Mouse (Mus musculus) stomach, embryonic 15.5 days (tissue): Measurements from ENCODE around the gene Fgf11. TPM values are rescaled to one million over a fixed set of nuclear protein-coding genes. Genes with fewer than 3 reads are reported as not detected.

Source experiments
- ATAC-seq: fragments of 200-750 bp; cut with Nextera tagmentation; 2 replicates; pipeline ENCODE4 v1.8.0; 2017; ENCODE audit warnings: low read depth, moderate number of reproducible peaks, moderate TSS enrichment; ENCODE audit not compliant: insufficient read depth, low FRiP score
- H3K27ac ChIP-seq: fragments of 300-500 bp; sonication (generic); 2 replicates; pipeline ENCODE4 v1.5.1; 2015; ENCODE audit warnings: mild to moderate bottlenecking, inconsistent platforms
- H3K27me3 ChIP-seq: fragments of 300-500 bp; sonication (generic); replicated peaks from 2 replicates; pipeline ENCODE4 v1.6.1; 2015; ENCODE audit warnings: inconsistent platforms
- H3K36me3 ChIP-seq: fragments of 300-500 bp; sonication (generic); 2 replicates; pipeline ENCODE4 v1.6.1; 2015; ENCODE audit warnings: inconsistent platforms
- H3K4me1 ChIP-seq: fragments of 300-500 bp; sonication (generic); 2 replicates; pipeline ENCODE4 v1.6.1; 2015; ENCODE audit warnings: inconsistent platforms
- H3K4me2 ChIP-seq: fragments of 300-500 bp; sonication (generic); 2 replicates; pipeline ENCODE4 v1.6.1; 2015; ENCODE audit warnings: mild to moderate bottlenecking, inconsistent platforms
- H3K4me3 ChIP-seq: fragments of 300-500 bp; sonication (generic); replicated peaks from 2 replicates; pipeline ENCODE4 v1.5.1; 2015; ENCODE audit warnings: inconsistent platforms
- H3K9ac ChIP-seq: fragments of 300-500 bp; sonication (generic); 2 replicates; pipeline ENCODE4 v1.6.1; 2015; ENCODE audit warnings: inconsistent platforms
- H3K9me3 ChIP-seq: fragments of 300-500 bp; sonication (generic); 2 replicates; pipeline ENCODE4 v1.6.1; 2016; ENCODE audit warnings: inconsistent platforms
- WGBS: fragments of 180-500 bp; shearing (Covaris S2); methylation state at CpG from one replicate; pipeline ENCODE4 v1.1.7; 2015; 5-methylcytosine and 5-hydroxymethylcytosine counted together
- polyA plus RNA-seq: library from polyadenylated mRNA; unstranded; fragments of >200 nt; fragmentation: Nextera tagmentation; extraction: Ambion mirVana; gene quantifications from 2 replicates; pipeline ENCODE4 v1.2.1, GENCODE M21; 2015

The Fgf11 gene
- polyA plus RNA-seq, 1 experiment from 2014 or later = 2.2 TPM

DNA sequence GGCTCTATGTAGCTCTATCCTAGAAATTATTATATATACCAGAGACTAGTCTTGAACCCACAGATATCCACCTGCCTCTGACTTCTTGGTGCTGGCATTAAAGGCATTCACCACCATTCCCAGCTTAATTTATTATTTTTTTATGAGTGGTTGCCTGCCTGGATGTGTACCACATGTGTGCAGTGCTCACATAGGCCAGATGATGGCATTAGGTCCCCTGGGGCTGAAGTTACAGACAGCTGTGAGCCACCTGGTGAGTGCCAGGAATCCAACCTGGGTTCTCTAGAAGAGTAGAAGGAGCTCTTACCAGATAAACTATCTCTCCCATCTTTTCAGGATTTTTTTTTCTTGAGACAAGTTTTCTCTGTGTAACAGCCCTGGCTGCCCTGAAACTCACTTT is 8.6 kb upstream of the Fgf11 start:
- Histone ChIP-seq H3K27ac (no peak overlapping the region), H3K4me1 (no peaks in the 10 kb centered on the region), H3K9ac (no peak overlapping the region), H3K9me3 (no peaks in the 10 kb centered on the region), H3K27me3 (no peaks in the 10 kb centered on the region), H3K4me2 (no peak overlapping the region), H3K4me3 (no peak overlapping the region), H3K36me3 (no peaks in the 10 kb centered on the region)
- no peak for ATAC-seq

DNA sequence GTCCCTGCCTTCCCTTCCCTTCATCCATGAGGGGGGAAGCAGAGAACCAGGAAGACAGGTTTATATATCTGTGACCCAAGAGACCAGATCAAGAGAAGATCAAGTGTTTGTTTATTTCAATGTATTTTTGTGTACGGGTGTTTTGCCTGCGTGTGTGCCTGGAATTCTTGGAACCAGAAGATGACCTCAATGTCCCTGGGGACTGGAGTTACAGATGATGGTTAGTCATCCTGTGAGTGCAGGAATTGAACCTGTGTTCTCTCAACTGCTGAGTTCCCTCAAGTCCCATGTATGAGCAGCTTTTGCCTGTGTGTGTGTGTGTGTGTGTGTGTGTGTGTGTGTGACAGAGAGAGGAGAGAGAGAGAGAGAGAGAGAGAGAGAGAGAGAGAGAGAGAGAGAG is 6.0 kb upstream of the Fgf11 start:
- Histone ChIP-seq H3K27ac (no peak overlapping the region), H3K9me3 (no peaks in the 10 kb centered on the region), H3K9ac (no peak overlapping the region), H3K27me3 (peaks cover 6% of the 10 kb centered on the region; the same call in 1 of the 2 replicates), H3K4me3 (no peak overlapping the region), H3K36me3 (no peaks in the 10 kb centered on the region), H3K4me2 (no peak overlapping the region), H3K4me1 (peaks cover 23% of the 10 kb centered on the region)
- no peak for ATAC-seq
- 77% methylated on average over 2 of the region's 2 CpGs for WGBS

DNA sequence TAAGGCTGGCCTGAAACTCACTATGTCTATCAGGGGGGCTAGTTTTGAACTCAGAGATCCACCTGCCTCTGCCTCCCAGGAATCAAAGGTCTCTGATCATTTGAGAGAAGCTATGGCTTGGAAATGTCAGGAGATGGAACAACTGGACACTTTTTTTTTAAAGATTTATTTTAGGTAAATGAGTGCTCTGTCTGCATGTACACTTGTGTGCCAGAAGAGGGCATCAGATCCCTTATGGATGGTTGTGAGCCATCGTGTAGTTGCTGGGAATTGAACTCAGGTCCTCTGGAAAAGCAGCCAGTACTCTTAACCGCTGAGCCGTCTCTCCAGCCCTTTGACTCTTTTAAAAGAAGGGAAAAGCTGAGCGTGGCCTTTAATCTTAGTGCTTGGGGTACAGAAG is 4.7 kb upstream of the Fgf11 start:
- Histone ChIP-seq H3K36me3 (no peaks in the 10 kb centered on the region), H3K27ac (no peak overlapping the region), H3K4me1 (peaks cover 35% of the 10 kb centered on the region), H3K9ac (no peak overlapping the region), H3K4me2 (no peak overlapping the region), H3K4me3 (no peak overlapping the region), H3K27me3 (peaks cover 6% of the 10 kb centered on the region; the same call in 1 of the 2 replicates), H3K9me3 (no peaks in the 10 kb centered on the region)
- ATAC-seq = no peak
- WGBS = 74% methylated on average over 4 of the region's 4 CpGs

DNA sequence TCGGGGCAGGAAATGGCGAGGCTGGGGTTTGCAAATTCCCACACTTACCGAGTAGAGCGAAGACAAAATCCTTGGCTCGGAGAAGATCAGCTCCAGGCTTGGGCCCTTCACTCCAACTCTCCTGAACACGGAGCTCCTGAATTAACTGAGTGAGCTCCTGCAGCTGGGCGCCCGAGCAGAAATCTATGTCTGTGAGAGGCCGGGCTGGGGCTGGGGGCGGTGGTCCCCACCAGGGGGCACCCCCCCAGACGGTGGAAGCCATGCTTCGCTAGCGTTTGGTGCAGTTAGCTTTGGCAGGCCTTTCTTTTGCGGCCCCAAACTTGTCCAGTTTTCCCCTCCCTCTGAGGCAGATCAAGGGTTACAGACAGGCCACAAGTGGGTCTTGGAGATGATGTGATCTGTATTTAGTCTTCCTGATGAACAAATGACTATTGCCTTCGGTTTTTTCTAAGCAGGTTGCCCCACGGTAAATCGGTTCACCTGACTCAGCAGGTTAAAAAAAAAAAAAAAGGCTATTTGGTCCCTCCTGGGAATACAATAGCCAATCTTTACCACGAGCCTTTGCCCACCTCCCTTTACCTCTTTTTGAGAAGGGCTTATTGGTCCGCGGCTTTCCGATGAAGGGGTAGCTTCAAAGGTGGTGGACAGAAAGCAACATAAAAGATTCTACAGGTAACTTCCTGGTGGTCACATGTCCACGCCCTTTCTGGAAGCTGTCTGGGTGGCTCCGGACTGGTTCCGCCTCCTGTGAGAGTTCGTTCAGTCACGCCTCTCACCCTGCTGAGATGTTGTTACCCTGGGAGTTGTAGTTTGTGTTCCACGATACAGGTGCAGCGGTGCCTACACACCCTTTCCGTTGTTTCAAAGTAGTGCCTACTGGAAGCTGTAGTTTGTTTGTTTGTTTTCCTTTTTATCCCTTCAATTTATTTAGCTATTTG is 3.6 kb upstream of the Fgf11 start, which contains the start of gene Tmem102:
Tmem102 (minus strand) TSS at position 653 of the 938 bp plus-strand sequence.
- H3K27ac ChIP-seq = no peak within 1 kb of the TSS; the same call in 1 of the 2 replicates

DNA sequence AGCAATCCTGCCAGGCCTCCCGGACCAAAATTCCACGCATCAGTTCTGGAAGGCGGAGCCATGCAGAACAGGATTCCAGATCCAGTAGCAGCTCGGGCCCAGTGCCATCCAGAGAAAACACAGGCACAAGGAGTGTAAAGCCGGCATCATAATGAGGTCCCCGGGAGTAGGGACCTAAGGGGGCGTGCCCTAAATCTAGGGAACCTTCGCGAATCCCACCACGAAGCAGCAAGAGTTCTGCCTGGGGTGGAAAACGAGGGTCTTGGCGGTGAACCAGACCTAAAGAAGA is 2.9 kb upstream of the Fgf11 start:
- Histone ChIP-seq H3K27ac (no peak overlapping the region; the same call in 1 of the 2 replicates), H3K27me3 (peaks cover 6% of the 10 kb centered on the region; the same call in 1 of the 2 replicates), H3K9me3 (no peaks in the 10 kb centered on the region), H3K9ac (no peak overlapping the region; the same call in 1 of the 2 replicates), H3K36me3 (no peaks in the 10 kb centered on the region), H3K4me2 (peak overlapping the region; percentile 98), H3K4me1 (peaks cover 52% of the 10 kb centered on the region), H3K4me3 (peak overlapping the region; percentile 56)
- ATAC-seq = no peak
- 10% methylated on average over 12 of the region's 12 CpGs for WGBS

More for the DNA sequence above, 3.6 kb upstream of the Fgf11 start, which contains the start of gene Tmem102:
- H3K4me3 ChIP-seq = peak within 1 kb of the TSS; percentile 56
- H3K9me3 ChIP-seq = no peaks in the 10 kb centered on the region
- peak within 1 kb of the TSS; percentile 98 for H3K4me2 ChIP-seq
- H3K4me1 ChIP-seq = peaks cover 46% of the 10 kb centered on the region
- peaks cover 6% of the 10 kb centered on the region; the same call in 1 of the 2 replicates for H3K27me3 ChIP-seq
- no peak within 1 kb of the TSS; the same call in 1 of the 2 replicates for H3K9ac ChIP-seq
- 11% methylated on average over 29 of the region's 29 CpGs for WGBS
- H3K36me3 ChIP-seq = no peaks in the 10 kb centered on the region
- peak; percentile 33; the same call in 1 of the 2 replicates for ATAC-seq

DNA sequence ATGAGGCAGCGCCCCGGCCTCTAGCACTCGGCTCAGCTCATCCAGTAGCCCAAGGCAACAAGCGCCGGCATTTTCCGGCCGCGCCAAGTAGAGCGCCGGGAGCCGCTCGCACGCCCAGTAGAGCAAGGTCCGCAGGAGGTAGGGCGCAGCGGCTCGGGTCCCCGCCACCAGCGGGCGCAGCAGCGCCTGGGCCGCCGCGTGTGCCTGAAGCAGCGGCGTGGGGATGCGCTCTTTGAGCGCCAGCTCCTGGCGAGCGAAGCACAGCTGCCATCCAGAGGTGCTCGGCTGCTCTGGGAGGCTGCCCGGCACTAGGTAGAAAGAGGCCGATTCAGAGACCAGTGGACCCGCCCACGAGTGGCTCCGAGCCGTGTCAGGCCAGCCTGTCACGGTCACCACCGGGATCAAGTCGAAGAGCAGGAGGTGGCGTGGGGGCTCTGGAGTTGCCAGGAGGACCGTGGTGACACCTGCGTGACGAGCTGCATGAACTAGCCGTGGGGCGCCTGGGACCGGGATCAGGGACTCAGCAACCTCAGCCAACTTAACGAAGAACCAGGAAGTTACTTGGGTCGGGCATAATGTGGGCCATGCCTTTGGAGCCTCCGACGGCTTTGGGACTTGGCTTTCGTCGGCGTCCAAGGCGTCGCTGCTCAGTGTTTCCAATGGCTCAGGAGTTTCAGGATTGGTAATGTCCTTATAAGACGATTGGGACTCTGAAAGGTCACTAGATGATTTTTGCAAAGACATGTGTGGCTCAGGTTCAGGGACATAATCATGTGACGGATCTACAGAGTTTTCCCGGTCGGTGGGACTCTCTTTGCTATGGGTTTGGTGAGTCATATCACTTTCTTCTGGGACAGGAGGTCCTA is 2.4 kb upstream of the Fgf11 start:
- H3K4me1 ChIP-seq = peaks cover 58% of the 10 kb centered on the region
- peak overlapping the region; percentile 56 for H3K4me3 ChIP-seq
- peak overlapping the region; percentile 39; the same call in 1 of the 2 replicates for H3K9ac ChIP-seq
- ATAC-seq = peak; percentile 48
- H3K9me3 ChIP-seq = no peaks in the 10 kb centered on the region
- peaks cover 6% of the 10 kb centered on the region; the same call in 1 of the 2 replicates for H3K27me3 ChIP-seq
- H3K36me3 ChIP-seq = no peaks in the 10 kb centered on the region
- H3K4me2 ChIP-seq = peak overlapping the region; percentile 98
- peak overlapping the region; percentile 61; the same call in 1 of the 2 replicates for H3K27ac ChIP-seq
- 2% methylated on average over 60 of the region's 60 CpGs for WGBS

DNA sequence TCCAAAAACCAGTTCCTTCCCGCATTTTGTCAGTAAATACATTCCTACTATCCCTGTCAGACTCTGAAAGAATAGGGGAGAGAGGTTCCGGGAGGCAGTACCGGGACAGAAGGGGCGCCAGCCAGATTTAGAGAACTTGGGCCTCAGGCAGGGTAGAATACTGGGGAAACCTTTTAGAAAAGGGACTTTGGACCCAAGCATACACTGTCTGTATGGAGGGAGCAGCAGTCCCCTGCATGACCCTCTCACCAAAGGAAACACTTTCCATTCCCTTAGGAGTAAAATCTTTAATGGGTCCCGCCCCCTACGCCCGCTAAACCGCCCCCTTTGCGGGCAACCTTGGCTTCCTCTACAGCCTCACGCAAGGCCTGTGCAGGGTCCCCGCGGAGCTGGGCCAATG is 1.7 kb upstream of the Fgf11 start:
- WGBS = 2% methylated on average over 12 of the region's 12 CpGs
- Histone ChIP-seq H3K36me3 (no peaks in the 10 kb centered on the region), H3K27ac (peak overlapping the region; percentile 61; the same call in 1 of the 2 replicates), H3K9me3 (no peaks in the 10 kb centered on the region), H3K4me3 (peak overlapping the region; percentile 56), H3K4me1 (peaks cover 58% of the 10 kb centered on the region), H3K27me3 (peaks cover 6% of the 10 kb centered on the region; the same call in 1 of the 2 replicates), H3K4me2 (peak overlapping the region; percentile 98), H3K9ac (peak overlapping the region; percentile 39; the same call in 1 of the 2 replicates)
- 0 out of 2 replicates have a peak, but pooled peaks have one; percentile 9 for ATAC-seq

DNA sequence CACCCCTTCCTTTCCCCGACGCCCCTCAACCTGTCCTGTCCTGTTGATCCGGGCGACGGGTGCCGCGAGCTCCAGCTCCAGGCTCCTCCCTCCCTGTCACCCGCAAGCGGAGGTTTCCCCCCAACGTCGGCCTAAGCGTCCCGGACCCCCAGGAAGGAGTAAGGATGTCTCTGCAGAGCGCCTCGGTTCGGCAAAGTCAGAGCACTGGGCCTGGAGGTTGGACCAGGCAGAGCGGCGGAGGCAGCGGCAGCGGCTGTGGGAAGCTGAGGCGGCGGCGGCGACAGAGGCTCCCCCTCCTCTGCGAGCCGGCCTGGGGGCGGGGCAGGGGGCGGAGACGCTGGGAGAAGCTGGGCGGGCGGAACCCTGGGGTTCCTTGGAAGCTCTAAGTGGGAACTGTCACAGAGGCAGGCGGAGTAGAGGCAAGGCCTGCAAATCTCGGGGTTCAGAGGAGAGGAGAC is 1.0 kb upstream of the Fgf11 start:
- peak overlapping the region; percentile 60 for H3K9ac ChIP-seq
- peak overlapping the region; percentile 61 for H3K27ac ChIP-seq
- H3K9me3 ChIP-seq = no peaks in the 10 kb centered on the region
- WGBS = 0% methylated on average over 33 of the region's 33 CpGs
- ATAC-seq = 0 out of 2 replicates have a peak, but pooled peaks have one; percentile 27
- H3K36me3 ChIP-seq = no peaks in the 10 kb centered on the region
- peak overlapping the region; percentile 56 for H3K4me3 ChIP-seq
- H3K27me3 ChIP-seq = peaks cover 6% of the 10 kb centered on the region; the same call in 1 of the 2 replicates
- peaks cover 58% of the 10 kb centered on the region for H3K4me1 ChIP-seq
- H3K4me2 ChIP-seq = peak overlapping the region; percentile 98

DNA sequence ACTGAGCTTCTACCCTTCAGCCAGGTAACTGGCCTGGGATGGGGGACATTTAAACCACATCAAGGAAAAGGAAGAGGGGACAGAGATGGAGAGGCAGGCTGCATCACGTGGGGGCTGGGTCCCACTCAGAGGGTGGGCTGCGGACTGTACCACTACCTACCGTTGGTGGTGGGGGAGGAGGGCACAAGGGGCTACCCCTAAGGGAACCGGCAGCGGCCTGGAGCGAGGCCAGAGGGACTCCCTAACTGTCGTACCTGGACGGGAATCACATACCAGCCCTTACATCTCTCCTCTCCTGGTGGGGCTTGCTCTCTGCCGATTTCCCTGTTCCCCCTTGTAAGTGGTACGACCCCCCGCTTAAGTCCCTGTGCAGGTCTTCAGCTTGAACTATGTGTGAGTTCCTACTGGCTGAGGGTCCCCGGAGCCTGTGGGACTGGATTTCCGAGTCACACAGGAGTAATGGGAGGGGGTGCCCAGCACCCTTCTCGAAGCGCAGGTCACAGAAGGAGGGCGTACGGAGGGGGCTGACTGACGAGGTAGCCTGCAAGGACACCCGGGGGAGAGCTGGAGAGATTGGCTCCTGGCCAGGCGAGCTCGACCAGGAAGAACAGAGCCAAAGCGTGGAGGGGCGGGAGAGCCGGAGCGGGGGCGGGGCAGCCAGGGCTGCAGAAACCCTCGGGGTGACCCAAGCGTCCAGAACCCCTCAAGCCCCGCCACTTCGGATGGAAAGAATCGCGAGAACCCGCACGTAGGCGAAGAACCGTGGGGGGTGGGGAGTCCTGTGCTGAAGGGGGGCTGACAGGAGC is 1.1 kb downstream of the Fgf11 start:
- ATAC-seq = peak; percentile 34; the same call in 1 of the 2 replicates
- peak overlapping the region; percentile 76 for H3K27ac ChIP-seq

DNA sequence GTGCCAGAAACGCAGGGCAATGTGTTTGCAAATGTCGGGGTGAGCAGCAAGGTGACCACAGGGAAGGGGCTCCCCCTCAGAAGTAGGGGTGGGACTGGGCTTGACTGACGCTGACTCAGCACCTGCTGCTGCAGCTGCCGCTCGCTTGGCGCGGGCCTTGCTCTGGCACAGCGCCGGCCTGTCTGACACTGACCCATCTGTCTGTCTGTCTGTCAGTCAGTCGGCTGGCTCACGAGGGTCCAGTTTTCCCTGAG is 1.6 kb downstream of the Fgf11 start:
- ATAC-seq = no peak
- H3K27me3 ChIP-seq = peaks cover 6% of the 10 kb centered on the region; the same call in 1 of the 2 replicates
- no peaks in the 10 kb centered on the region for H3K36me3 ChIP-seq
- peak overlapping the region; percentile 76 for H3K27ac ChIP-seq
- no peaks in the 10 kb centered on the region for H3K9me3 ChIP-seq
- peaks cover 59% of the 10 kb centered on the region for H3K4me1 ChIP-seq
- H3K9ac ChIP-seq = no peak overlapping the region
- 2% methylated on average over 11 of the region's 11 CpGs for WGBS
- H3K4me2 ChIP-seq = peak overlapping the region; percentile 98
- peak overlapping the region; percentile 56 for H3K4me3 ChIP-seq

More for the DNA sequence above, 1.1 kb downstream of the Fgf11 start:
- no peaks in the 10 kb centered on the region for H3K36me3 ChIP-seq
- H3K27me3 ChIP-seq = peaks cover 6% of the 10 kb centered on the region; the same call in 1 of the 2 replicates
- H3K4me2 ChIP-seq = peak overlapping the region; percentile 98
- WGBS = 1% methylated on average over 36 of the region's 36 CpGs
- H3K9ac ChIP-seq = peak overlapping the region; percentile 46
- H3K4me1 ChIP-seq = peaks cover 58% of the 10 kb centered on the region
- H3K4me3 ChIP-seq = peak overlapping the region; percentile 56
- H3K9me3 ChIP-seq = no peaks in the 10 kb centered on the region
